Mouse (Mus musculus) urinary bladder, postnatal 0 days (tissue): Measurements from ENCODE around the gene Zfp951. TPM values are rescaled to one million over a fixed set of nuclear protein-coding genes. Genes with fewer than 3 reads are reported as not detected.

ENCODE experiments used
- polyA plus RNA-seq: library from polyadenylated mRNA; unstranded; fragments of >200 nt; fragmentation: Nextera tagmentation; extraction: Ambion mirVana; gene quantifications from 2 replicates; pipeline ENCODE4 v1.2.1, GENCODE M21; 2015

The Zfp951 gene
- 2.3 and 3.4 TPM in 2 replicates for polyA plus RNA-seq

GRCm38 (mm10) chr5:104859962-104860525, at the start of gene Zfp951:
TSS of gene Zfp951 (minus strand) at chr5:104860070.

Other genes starting within 250 kb of the Zfp951 start
- gene Abcg3, start 122.6 kb upstream of the Zfp951 start, polyA plus RNA-seq: 0.40 and 0.73 TPM in 2 replicates